Mouse (Mus musculus): ENCODE data around the gene Hdac9. TPM values are rescaled to one million over a fixed set of nuclear protein-coding genes. Genes with fewer than 3 reads are reported as not detected.

The Hdac9 gene
- polyA plus RNA-seq, 1 experiment = 11.1 TPM

- H3K4me1 ChIP-seq (ENCODE audit: control insufficient read depth, insufficient read depth, low read length) = peaks cover 3% of the 10 kb centered on the region; the same call in 1 of the 2 replicates
- TF ChIP-seq POLR2A (IDR thresholded peaks at IDR 0.05; ENCODE audit: borderline replicate concordance, low read depth, low read length) (no peak), CTCF (IDR thresholded peaks at IDR 0.05; ENCODE audit: low read depth, low read length) (no peak)
- no peak overlapping the region for H3K27ac ChIP-seq (ENCODE audit: insufficient read depth, low read depth, low read length)
- no peak overlapping the region for H3K4me3 ChIP-seq (ENCODE audit: insufficient read depth, low read length)
Observed at GRCm38 (mm10) chr12:34292346-34292745, 624.5 kb downstream of the Hdac9 start.

GRCm38 (mm10) chr12:34287218-34287617 lies 629.7 kb downstream of the Hdac9 start:
- TF ChIP-seq POLR2A (IDR thresholded peaks at IDR 0.05; ENCODE audit: borderline replicate concordance, low read depth, low read length) (no peak), CTCF (IDR thresholded peaks at IDR 0.05; ENCODE audit: low read depth, low read length) (no peak)
- Histone ChIP-seq H3K27ac (ENCODE audit: insufficient read depth, low read depth, low read length) (no peak overlapping the region), H3K4me1 (ENCODE audit: control insufficient read depth, insufficient read depth, low read length) (no peaks in the 10 kb centered on the region), H3K4me3 (ENCODE audit: insufficient read depth, low read length) (no peak overlapping the region)

- Histone ChIP-seq H3K4me1 (ENCODE audit: control insufficient read depth, insufficient read depth, low read length) (no peaks in the 10 kb centered on the region), H3K4me3 (ENCODE audit: insufficient read depth, low read length) (no peak overlapping the region), H3K27ac (ENCODE audit: insufficient read depth, low read depth, low read length) (no peak overlapping the region)
- TF ChIP-seq POLR2A (IDR thresholded peaks at IDR 0.05; ENCODE audit: borderline replicate concordance, low read depth, low read length) (no peak), CTCF (IDR thresholded peaks at IDR 0.05; ENCODE audit: low read depth, low read length) (no peak)
Observed at GRCm38 (mm10) chr12:34284888-34285287, 632.0 kb downstream of the Hdac9 start.

- Histone ChIP-seq H3K4me3 (ENCODE audit: insufficient read depth, low read length) (no peak overlapping the region), H3K27ac (ENCODE audit: insufficient read depth, low read depth, low read length) (no peak overlapping the region), H3K4me1 (ENCODE audit: control insufficient read depth, insufficient read depth, low read length) (no peaks in the 10 kb centered on the region)
- TF ChIP-seq CTCF (IDR thresholded peaks at IDR 0.05; ENCODE audit: low read depth, low read length) (no peak), POLR2A (IDR thresholded peaks at IDR 0.05; ENCODE audit: borderline replicate concordance, low read depth, low read length) (no peak)
Observed at GRCm38 (mm10) chr12:34284396-34284795, 632.5 kb downstream of the Hdac9 start.

GRCm38 (mm10) chr12:34278822-34279221 lies 638.1 kb downstream of the Hdac9 start:
- no peak overlapping the region for H3K27ac ChIP-seq (ENCODE audit: insufficient read depth, low read depth, low read length)
- no peak overlapping the region for H3K4me3 ChIP-seq (ENCODE audit: insufficient read depth, low read length)
- no peaks in the 10 kb centered on the region for H3K4me1 ChIP-seq (ENCODE audit: control insufficient read depth, insufficient read depth, low read length)
- TF ChIP-seq CTCF (IDR thresholded peaks at IDR 0.05; ENCODE audit: low read depth, low read length) (no peak), POLR2A (IDR thresholded peaks at IDR 0.05; ENCODE audit: borderline replicate concordance, low read depth, low read length) (no peak)

- TF ChIP-seq POLR2A (IDR thresholded peaks at IDR 0.05; ENCODE audit: borderline replicate concordance, low read depth, low read length) = no peak
- no peak for TF ChIP-seq CTCF (IDR thresholded peaks at IDR 0.05; ENCODE audit: low read depth, low read length)
- Histone ChIP-seq H3K4me3 (ENCODE audit: insufficient read depth, low read length) (no peak overlapping the region), H3K27ac (ENCODE audit: insufficient read depth, low read depth, low read length) (no peak overlapping the region), H3K4me1 (ENCODE audit: control insufficient read depth, insufficient read depth, low read length) (no peaks in the 10 kb centered on the region)
Observed at GRCm38 (mm10) chr12:34273816-34274215, 643.1 kb downstream of the Hdac9 start.

- Histone ChIP-seq H3K4me1 (ENCODE audit: control insufficient read depth, insufficient read depth, low read length) (no peaks in the 10 kb centered on the region), H3K27ac (ENCODE audit: insufficient read depth, low read depth, low read length) (no peak overlapping the region), H3K4me3 (ENCODE audit: insufficient read depth, low read length) (no peak overlapping the region)
- TF ChIP-seq CTCF (IDR thresholded peaks at IDR 0.05; ENCODE audit: low read depth, low read length) (no peak), POLR2A (IDR thresholded peaks at IDR 0.05; ENCODE audit: borderline replicate concordance, low read depth, low read length) (no peak)
Observed at GRCm38 (mm10) chr12:34270096-34270495, 646.8 kb downstream of the Hdac9 start.

GRCm38 (mm10) chr12:34269472-34270040 lies 647.3 kb downstream of the Hdac9 start:
- TF ChIP-seq CTCF (IDR thresholded peaks at IDR 0.05; ENCODE audit: low read depth, low read length) (no peak), POLR2A (IDR thresholded peaks at IDR 0.05; ENCODE audit: borderline replicate concordance, low read depth, low read length) (no peak)
- H3K4me1 ChIP-seq (ENCODE audit: control insufficient read depth, insufficient read depth, low read length) = no peaks in the 10 kb centered on the region
- no peak overlapping the region for H3K27ac ChIP-seq (ENCODE audit: insufficient read depth, low read depth, low read length)
- no peak overlapping the region for H3K4me3 ChIP-seq (ENCODE audit: insufficient read depth, low read length)

- TF ChIP-seq POLR2A (IDR thresholded peaks at IDR 0.05; ENCODE audit: borderline replicate concordance, low read depth, low read length) (no peak), CTCF (IDR thresholded peaks at IDR 0.05; ENCODE audit: low read depth, low read length) (no peak)
- Histone ChIP-seq H3K27ac (ENCODE audit: insufficient read depth, low read depth, low read length) (no peak overlapping the region), H3K4me1 (ENCODE audit: control insufficient read depth, insufficient read depth, low read length) (no peaks in the 10 kb centered on the region), H3K4me3 (ENCODE audit: insufficient read depth, low read length) (no peak overlapping the region)
Observed at GRCm38 (mm10) chr12:34259651-34260050, 657.2 kb downstream of the Hdac9 start.

- H3K4me3 ChIP-seq (ENCODE audit: insufficient read depth, low read length) = no peak overlapping the region
- H3K27ac ChIP-seq (ENCODE audit: insufficient read depth, low read depth, low read length) = no peak overlapping the region
- TF ChIP-seq POLR2A (IDR thresholded peaks at IDR 0.05; ENCODE audit: borderline replicate concordance, low read depth, low read length) = no peak
- no peak for TF ChIP-seq CTCF (IDR thresholded peaks at IDR 0.05; ENCODE audit: low read depth, low read length)
- H3K4me1 ChIP-seq (ENCODE audit: control insufficient read depth, insufficient read depth, low read length) = no peaks in the 10 kb centered on the region
Observed at GRCm38 (mm10) chr12:34249160-34249559, 667.7 kb downstream of the Hdac9 start.

All from bone marrow macrophage, adult 2 months (primary cell).